Mouse (Mus musculus) granulocyte monocyte progenitor cell, adult 5-6 weeks (primary cell): ENCODE measurements around the gene Apoc2. TPM values are rescaled to one million over a fixed set of nuclear protein-coding genes. Genes with fewer than 3 reads are reported as not detected.

Experiments used
- ATAC-seq: replicated peaks from 2 replicates; pipeline ENCODE4 v1.8.0; 2016; ENCODE audit warnings: mild to moderate bottlenecking, moderate TSS enrichment, inconsistent platforms; ENCODE audit not compliant: poor library complexity, severe bottlenecking
- total RNA-seq, 2 experiments: library from RNA; stranded (forward) in 1 of 2; stranded (reverse) in 1 of 2; fragments of 200-712, 200-1000 nt in 1 of 2; fragments of >200 nt in 1 of 2; fragmentation: Nextera tagmentation in 1 of 2; gene quantifications; 2 replicates each; pipeline ENCODE4 v1.2.3; 2014 to 2017

The Apoc2 gene
- total RNA-seq (2014; fragmentation: Nextera tagmentation) (3.3 and 5.9 TPM in 2 replicates), total RNA-seq (2017) (1.3 TPM in 1 of 2 replicates, not detected in the other)

- no peak for ATAC-seq
These were observed at the start of gene Apoc2 for GRCm38 (mm10) chr7:19677872-19678271. Gene Apoc2, minus strand, starts transcription at chr7:19677941.

DNA sequence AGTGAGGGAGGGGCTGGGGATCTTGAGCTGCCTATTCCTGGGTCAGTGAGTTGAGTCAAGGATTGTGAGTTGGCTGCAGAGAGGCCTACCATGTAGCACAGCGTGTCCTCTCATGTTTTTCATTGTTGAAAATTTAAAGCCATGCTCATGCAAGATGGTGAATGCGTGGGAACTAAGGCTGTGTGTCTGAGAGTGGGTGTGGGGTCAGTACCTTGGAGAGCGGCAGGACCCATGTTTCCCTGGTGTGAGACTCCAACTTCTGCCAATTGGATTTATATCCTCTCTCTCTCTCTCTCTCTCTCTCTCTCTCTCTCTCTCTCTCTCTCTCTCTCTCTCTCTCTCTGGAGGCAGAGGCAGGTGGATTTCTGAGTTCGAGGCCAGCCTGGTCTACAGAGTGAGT lies 48.8 kb upstream of the Apoc2 start:
- peak; percentile 57; the same call in 1 of the 2 replicates for ATAC-seq

- no peak for ATAC-seq
These were observed 46.4 kb upstream of the Apoc2 start for GRCm38 (mm10) chr7:19724167-19724566.

GRCm38 (mm10) chr7:19722754-19723195 lies 45.0 kb upstream of the Apoc2 start:
- no peak for ATAC-seq

GRCm38 (mm10) chr7:19719200-19719599 lies 41.5 kb upstream of the Apoc2 start:
- no peak for ATAC-seq

DNA sequence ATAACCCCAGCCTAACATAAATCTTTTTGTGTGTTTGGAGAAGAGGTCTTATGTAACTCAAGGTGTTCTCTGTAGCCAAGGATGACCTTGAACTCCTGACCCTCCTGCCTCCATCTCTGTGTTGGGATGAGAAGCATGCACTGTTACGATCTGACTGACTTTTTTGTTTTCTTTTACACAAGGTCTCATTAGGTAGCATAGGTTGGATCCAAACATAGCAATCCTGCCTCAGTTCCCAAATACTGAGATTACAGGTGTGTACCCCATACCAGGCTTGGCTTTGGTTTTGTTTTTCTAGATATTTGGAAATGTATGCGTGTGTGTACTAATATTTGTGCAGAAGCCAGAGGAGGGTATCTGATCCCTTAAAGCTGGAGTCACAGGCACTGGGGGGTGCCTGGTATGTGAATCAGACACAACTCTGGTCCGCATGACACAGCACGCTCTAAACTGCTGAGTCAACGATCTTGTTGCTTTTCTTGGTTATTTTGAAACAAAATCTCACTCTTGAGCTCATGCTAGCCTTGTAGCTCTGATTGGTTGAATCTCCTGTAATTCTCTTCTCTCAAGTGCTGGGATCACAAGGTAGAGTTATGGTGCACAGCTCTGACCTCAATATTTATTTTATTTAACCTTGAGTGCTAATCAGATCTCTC lies 40.7 kb upstream of the Apoc2 start:
- ATAC-seq, result no peak

GRCm38 (mm10) chr7:19717346-19717745 lies 39.6 kb upstream of the Apoc2 start:
- ATAC-seq, result no peak

GRCm38 (mm10) chr7:19716822-19717221 lies 39.1 kb upstream of the Apoc2 start:
- ATAC-seq, result no peak

- no peak for ATAC-seq
These were observed 38.4 kb upstream of the Apoc2 start for GRCm38 (mm10) chr7:19716055-19716682.

DNA sequence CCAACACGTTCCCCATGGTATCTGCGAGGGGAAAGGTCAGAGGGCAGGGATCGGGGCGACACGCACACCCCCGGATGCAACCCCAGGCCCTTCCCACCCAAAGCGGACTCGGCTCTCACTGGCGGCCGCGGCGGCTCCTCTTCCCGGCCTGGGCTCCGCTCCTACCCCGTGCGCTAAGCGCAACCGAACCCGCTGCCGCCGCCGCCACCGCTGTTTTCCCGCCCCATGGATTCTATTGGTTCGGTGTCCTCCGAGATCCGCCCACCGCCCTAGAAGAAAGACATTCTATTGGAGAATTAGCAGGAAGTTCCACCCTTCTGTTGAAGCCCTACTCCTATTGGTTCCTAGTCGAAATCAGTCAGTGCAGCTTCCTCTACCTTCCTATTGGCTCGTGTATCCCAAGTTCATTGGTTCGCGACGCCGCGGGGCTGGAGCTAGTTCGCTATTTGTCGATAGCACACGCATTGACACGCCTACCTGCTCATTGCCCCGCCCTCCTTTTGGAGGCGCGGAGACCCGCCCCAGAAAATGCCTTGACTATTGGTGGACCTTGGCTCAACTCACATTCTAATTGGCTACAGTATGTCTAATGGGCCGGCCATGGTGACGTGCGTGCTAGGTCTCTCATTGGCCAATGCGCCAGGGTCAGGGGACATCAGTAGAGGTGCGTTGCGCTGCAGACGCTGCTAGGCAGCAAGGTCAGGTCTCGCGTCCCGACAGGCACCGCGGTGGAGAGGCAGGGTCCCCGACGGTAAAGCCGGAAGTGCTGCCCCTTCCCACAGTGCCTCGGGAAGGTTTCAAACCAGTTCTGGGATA lies 37.7 kb upstream of the Apoc2 start, which contains the start of gene Tomm40:
Gene Tomm40, minus strand, starts transcription at position 200 of the 816 bp plus-strand sequence.
- peak; percentile 82 for ATAC-seq

DNA sequence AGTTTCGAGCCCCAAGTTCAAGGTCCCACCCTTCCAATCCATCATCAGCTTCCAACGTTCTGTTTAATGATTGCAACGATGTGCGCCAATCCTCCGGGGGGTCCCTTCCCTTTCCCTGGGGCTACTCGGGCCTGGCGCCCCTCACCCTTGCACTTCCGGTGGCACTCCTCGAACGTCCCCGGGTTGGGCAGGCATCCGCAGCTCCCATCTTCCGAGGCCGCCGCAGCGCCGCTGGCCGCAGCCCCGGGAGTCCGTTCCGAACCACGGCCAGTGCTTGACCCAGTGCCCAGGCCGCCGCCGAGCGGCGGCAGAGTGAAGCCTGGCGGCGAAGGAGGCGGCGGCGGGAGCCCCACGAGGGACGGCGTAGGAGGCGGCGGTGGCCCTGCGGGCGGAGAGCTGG lies 37.1 kb upstream of the Apoc2 start:
- no peak for ATAC-seq

GRCm38 (mm10) chr7:19713598-19713997 lies 35.9 kb upstream of the Apoc2 start:
- ATAC-seq, result no peak

DNA sequence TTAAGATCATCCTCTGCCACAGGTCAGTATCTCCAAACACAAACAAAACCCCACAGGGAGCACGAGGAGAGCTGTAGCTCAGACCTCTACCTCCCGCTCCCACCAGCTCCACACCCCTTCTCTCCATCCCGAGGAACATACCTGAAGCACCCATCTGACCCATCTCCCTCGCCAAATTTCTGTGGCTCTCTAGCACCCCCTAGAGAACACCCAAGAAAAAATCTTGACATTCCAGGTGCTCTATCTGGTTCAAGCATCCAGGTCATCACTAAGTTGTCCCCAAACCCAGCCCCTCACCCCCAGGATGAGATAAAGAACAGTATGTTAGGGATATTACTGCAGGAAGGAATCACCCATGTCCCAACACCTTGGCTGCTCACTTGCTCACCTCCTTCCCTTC lies 35.5 kb upstream of the Apoc2 start:
- no peak for ATAC-seq

GRCm38 (mm10) chr7:19712414-19712813 lies 34.7 kb upstream of the Apoc2 start:
- ATAC-seq, result no peak

GRCm38 (mm10) chr7:19710650-19711049 lies 32.9 kb upstream of the Apoc2 start:
- ATAC-seq, result no peak

DNA sequence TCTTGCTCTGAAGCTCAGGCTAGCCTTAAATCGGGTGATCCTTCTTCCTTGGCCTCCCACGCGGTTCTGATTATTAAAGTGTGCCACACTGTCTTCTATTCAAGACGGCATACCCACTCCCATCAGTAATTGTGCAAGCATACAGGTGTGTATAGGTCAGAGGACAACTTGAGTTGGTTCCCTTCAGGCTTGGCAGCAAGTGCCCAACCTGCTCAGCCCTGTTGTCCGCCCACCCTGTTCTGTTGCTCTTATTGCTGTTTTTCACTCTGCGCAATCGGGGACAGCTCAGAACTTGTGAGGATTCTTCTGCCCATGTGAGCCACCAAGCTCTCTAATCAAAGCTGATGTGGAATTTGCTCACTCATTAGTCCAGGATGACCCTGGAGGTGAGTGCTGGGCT lies 27.5 kb upstream of the Apoc2 start:
- ATAC-seq, result no peak

DNA sequence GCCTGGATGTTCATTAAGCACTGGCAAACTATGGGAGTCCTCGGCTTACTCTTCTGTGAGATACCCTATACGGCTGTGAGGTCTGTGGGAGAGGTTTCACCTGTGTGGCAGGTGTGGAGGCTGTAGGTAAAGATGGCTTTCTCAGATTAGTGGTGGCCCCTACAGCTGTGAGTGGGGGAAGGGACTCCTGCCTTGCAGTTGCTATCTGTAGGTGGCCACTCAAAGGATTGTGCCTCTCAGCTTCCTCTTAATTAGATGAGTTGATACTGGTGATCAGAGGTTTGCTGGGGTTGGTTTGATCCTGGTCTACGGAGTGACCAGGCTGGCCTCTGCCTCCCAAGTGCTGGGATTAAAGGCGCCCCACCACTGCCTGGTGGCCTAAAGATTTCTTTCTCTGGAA lies 26.7 kb upstream of the Apoc2 start:
- ATAC-seq, result no peak

DNA sequence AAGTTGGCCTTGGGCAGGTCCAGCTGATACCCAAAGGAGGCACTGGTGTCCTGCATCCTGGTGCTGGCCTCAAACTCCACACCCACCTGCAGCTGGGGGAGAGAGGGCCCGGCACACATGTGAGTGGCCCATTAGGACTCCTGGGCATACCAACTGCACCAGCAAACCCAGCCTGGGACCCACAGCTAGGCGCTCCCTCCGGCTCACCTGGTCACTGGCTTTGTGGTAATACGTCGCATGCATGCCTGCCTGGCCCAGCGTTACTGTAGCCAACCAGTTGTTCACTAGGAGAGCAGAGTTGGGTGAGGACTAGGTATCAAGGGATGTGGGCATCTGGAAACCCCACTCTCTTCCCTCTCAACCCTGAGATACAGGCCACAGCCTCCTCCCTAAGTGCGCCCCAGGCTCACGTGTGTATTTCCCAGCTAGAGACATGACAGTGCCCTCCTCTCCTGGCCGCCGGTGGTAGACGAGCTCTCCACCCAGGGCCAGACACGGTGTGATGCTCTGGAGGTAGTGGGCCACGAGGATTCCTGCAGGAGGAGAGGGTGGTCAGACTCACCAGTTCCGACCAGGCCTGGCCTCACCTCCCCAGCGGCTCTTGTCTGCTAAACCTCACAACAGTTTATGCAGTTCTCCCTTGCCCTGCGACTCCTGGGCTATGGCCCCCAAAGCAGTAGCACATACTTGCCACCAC lies 25.3 kb upstream of the Apoc2 start:
- no peak for ATAC-seq

GRCm38 (mm10) chr7:19701069-19701761 lies 23.5 kb upstream of the Apoc2 start:
- ATAC-seq, result peak; percentile 38
